Mouse (Mus musculus) stomach, embryonic 15.5 days (tissue): ENCODE measurements around the gene Egln2. TPM values are rescaled to one million over a fixed set of nuclear protein-coding genes. Genes with fewer than 3 reads are reported as not detected.
A peak's percentile ranks its signal among the peaks of the same experiment; 100 is the strongest.

Experiments
- ATAC-seq: fragments of 200-750 bp; cut with Nextera tagmentation; 2 replicates; pipeline ENCODE4 v1.8.0; 2017; ENCODE audit warnings: low read depth, moderate number of reproducible peaks, moderate TSS enrichment; ENCODE audit not compliant: insufficient read depth, low FRiP score
- H3K27ac ChIP-seq: fragments of 300-500 bp; sonication (generic); 2 replicates; pipeline ENCODE4 v1.5.1; 2015; ENCODE audit warnings: mild to moderate bottlenecking, inconsistent platforms
- H3K27me3 ChIP-seq: fragments of 300-500 bp; sonication (generic); replicated peaks from 2 replicates; pipeline ENCODE4 v1.6.1; 2015; ENCODE audit warnings: inconsistent platforms
- H3K36me3 ChIP-seq: fragments of 300-500 bp; sonication (generic); 2 replicates; pipeline ENCODE4 v1.6.1; 2015; ENCODE audit warnings: inconsistent platforms
- H3K4me1 ChIP-seq: fragments of 300-500 bp; sonication (generic); 2 replicates; pipeline ENCODE4 v1.6.1; 2015; ENCODE audit warnings: inconsistent platforms
- H3K4me2 ChIP-seq: fragments of 300-500 bp; sonication (generic); 2 replicates; pipeline ENCODE4 v1.6.1; 2015; ENCODE audit warnings: mild to moderate bottlenecking, inconsistent platforms
- H3K4me3 ChIP-seq: fragments of 300-500 bp; sonication (generic); replicated peaks from 2 replicates; pipeline ENCODE4 v1.5.1; 2015; ENCODE audit warnings: inconsistent platforms
- H3K9ac ChIP-seq: fragments of 300-500 bp; sonication (generic); 2 replicates; pipeline ENCODE4 v1.6.1; 2015; ENCODE audit warnings: inconsistent platforms
- H3K9me3 ChIP-seq: fragments of 300-500 bp; sonication (generic); 2 replicates; pipeline ENCODE4 v1.6.1; 2016; ENCODE audit warnings: inconsistent platforms
- WGBS: fragments of 180-500 bp; shearing (Covaris S2); methylation state at CpG from one replicate; pipeline ENCODE4 v1.1.7; 2015; 5-methylcytosine and 5-hydroxymethylcytosine counted together
- polyA plus RNA-seq: library from polyadenylated mRNA; unstranded; fragments of >200 nt; fragmentation: Nextera tagmentation; extraction: Ambion mirVana; gene quantifications from 2 replicates; pipeline ENCODE4 v1.2.1, GENCODE M21; 2015

Egln2 gene
- polyA plus RNA-seq, 1 experiment from 2014 or later: 68.9 TPM

DNA sequence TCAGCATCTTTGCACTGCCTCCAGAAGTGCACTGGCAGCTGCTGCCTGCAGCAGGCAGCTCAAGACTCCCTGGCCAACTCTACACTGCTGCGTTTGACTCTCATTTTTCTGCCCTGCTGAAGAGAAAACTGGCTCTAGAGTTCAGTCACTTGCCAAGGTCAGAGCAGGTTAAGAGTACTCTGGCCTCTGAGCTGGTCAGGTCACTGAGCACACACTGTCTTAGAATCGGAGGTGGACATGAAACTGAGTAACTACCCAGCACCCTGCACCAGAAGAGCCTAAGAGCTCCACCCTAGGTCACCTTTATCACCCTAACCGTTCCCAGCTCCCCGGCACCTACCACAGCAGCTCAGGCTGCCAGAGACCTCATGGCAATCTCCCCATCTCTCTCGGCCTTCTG is 19.4 kb upstream of the Egln2 start:
- no peak overlapping the region for H3K4me3 ChIP-seq
- H3K9me3 ChIP-seq: no peaks in the 10 kb centered on the region
- 89% methylated on average over 5 of the region's 5 CpGs for WGBS
- H3K27ac ChIP-seq: no peak overlapping the region
- peaks cover 64% of the 10 kb centered on the region for H3K36me3 ChIP-seq
- H3K27me3 ChIP-seq: no peaks in the 10 kb centered on the region
- H3K4me1 ChIP-seq: no peaks in the 10 kb centered on the region
- no peak overlapping the region for H3K9ac ChIP-seq
- ATAC-seq: no peak
- no peak overlapping the region for H3K4me2 ChIP-seq

DNA sequence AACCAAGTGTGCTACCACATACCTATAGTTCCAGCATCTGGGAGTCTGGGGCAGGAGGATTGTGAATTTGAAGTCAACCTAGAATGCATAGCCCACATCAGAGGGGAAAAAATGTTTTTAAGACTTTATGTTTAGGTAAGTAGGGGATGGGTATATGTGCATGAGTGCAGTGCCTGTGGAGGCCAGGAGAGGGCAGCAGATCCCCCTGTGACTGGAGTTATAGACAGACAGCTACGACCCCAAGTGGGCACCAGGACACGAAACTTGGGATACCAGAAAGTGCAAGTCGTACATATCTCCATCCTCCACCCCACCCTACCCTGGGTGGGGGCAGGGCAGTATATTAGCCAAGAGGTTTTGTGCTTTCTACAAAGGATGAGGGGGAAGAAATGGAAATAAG is 18.4 kb upstream of the Egln2 start:
- ATAC-seq: no peak
- H3K27ac ChIP-seq: no peak overlapping the region
- H3K9ac ChIP-seq: no peak overlapping the region
- H3K9me3 ChIP-seq: no peaks in the 10 kb centered on the region
- no peaks in the 10 kb centered on the region for H3K4me1 ChIP-seq
- no peak overlapping the region for H3K4me3 ChIP-seq
- 55% methylated on average over 3 of the region's 3 CpGs for WGBS
- H3K4me2 ChIP-seq: no peak overlapping the region
- no peaks in the 10 kb centered on the region for H3K27me3 ChIP-seq
- H3K36me3 ChIP-seq: peaks cover 54% of the 10 kb centered on the region

DNA sequence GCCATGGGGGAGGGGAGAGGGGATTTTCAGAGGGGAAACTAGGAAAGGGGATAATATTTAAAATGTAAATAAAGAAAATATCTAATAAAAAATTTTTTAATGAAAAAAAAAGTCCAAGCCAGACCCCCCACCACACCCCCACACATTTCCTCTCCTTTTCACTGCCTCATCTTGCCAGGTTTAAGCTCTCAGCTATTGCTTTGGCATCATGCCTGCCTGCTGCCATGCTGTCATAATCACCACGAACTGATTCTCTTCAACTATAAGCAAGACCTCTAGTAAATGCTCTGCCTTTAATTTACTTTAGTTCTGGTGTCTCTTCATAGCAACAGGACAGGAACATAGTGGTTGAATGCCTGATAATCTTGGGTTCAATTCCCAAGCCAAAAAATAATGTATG is 15.9 kb upstream of the Egln2 start:
- H3K4me3 ChIP-seq: no peak overlapping the region
- ATAC-seq: no peak
- 69% methylated on average over 1 of the region's 1 CpGs for WGBS
- H3K36me3 ChIP-seq: peaks cover 31% of the 10 kb centered on the region
- H3K27me3 ChIP-seq: no peaks in the 10 kb centered on the region
- no peak overlapping the region for H3K4me2 ChIP-seq
- H3K9ac ChIP-seq: no peak overlapping the region
- no peaks in the 10 kb centered on the region for H3K9me3 ChIP-seq
- H3K4me1 ChIP-seq: peaks cover 11% of the 10 kb centered on the region; the same call in 1 of the 2 replicates
- no peak overlapping the region for H3K27ac ChIP-seq

DNA sequence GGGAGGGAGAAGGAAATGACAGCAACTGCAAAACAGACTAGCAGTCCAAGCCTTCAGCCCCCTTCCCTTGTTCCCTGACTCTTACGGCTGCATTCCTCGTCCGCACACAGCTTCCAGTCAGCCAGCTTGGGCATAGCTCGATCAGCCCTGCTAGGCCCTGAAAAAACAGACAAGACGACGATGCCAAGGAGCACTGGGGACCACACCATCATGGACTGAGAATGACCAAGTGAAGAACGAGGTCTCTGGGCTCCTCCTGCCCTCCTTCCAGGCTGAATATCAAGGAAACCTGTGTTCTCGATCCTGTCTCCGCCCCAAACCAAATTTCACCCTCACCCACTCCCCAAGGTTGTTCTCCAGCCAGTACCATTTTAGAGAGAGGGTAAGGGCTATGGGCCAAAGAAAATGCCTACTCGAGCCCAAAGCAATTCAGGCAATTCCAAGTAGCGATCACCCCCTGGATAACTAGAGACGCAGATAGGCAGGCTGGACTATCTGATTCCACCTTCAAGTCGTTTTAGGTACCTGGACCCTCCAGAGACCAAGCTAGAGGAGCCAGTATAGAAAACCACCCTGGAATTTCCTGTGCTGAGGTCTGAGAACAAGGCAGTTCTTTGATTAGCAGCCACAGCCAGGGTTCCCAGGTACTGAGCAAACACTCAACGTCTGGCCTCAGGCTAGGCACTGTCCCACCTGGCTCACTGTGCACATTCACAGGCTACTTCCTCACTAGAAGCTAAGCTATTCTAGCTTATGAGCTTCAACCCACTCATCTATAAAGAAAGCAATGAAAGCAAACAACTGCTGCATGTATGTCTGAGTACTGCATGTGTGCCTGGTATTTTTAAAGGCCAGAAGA is 14.5 kb upstream of the Egln2 start, which contains the start of the genes Gm21983 and Mia:
Gene Gm21983 (minus strand): TSS at position 250 of the 859 bp plus-strand sequence.
Gene Mia (minus strand): TSS at position 321 of the 859 bp plus-strand sequence.
- Histone ChIP-seq H3K4me1 (peaks cover 11% of the 10 kb centered on the region; the same call in 1 of the 2 replicates), H3K4me3 (no peak within 1 kb of the TSS), H3K27me3 (no peaks in the 10 kb centered on the region), H3K9me3 (no peaks in the 10 kb centered on the region), H3K9ac (no peak within 1 kb of the TSS), H3K4me2 (no peak within 1 kb of the TSS), H3K36me3 (peaks cover 22% of the 10 kb centered on the region), H3K27ac (peak within 1 kb of the TSS; percentile 67)
- 64% methylated on average over 14 of the region's 14 CpGs for WGBS
- no peak for ATAC-seq

DNA sequence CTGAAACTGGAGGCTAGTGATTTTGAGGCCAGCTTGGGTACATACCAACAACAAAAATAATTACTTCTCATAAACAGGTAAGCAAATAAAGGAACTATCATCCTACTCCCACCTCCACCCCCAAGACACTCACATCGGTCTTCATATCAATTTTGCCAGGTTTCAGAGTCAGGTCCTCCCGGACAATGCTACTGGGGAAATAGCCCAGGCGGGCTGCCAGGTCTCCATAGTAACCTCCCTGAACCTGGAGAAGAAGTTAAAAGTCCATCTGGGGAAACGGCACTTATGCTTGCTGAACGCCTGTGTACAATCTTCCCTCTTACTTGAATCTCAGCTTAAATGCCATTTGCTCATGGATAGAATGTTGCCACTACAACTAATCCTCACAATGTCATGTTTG is 13.4 kb upstream of the Egln2 start:
- Histone ChIP-seq H3K9ac (no peak overlapping the region), H3K4me3 (no peak overlapping the region), H3K4me2 (no peak overlapping the region), H3K27me3 (no peaks in the 10 kb centered on the region), H3K4me1 (peaks cover 11% of the 10 kb centered on the region; the same call in 1 of the 2 replicates), H3K36me3 (peaks cover 12% of the 10 kb centered on the region), H3K9me3 (no peaks in the 10 kb centered on the region), H3K27ac (0 out of 2 replicates have a peak overlapping the region, but pooled peaks have one; percentile 67)
- WGBS: 49% methylated on average over 5 of the region's 5 CpGs
- no peak for ATAC-seq

DNA sequence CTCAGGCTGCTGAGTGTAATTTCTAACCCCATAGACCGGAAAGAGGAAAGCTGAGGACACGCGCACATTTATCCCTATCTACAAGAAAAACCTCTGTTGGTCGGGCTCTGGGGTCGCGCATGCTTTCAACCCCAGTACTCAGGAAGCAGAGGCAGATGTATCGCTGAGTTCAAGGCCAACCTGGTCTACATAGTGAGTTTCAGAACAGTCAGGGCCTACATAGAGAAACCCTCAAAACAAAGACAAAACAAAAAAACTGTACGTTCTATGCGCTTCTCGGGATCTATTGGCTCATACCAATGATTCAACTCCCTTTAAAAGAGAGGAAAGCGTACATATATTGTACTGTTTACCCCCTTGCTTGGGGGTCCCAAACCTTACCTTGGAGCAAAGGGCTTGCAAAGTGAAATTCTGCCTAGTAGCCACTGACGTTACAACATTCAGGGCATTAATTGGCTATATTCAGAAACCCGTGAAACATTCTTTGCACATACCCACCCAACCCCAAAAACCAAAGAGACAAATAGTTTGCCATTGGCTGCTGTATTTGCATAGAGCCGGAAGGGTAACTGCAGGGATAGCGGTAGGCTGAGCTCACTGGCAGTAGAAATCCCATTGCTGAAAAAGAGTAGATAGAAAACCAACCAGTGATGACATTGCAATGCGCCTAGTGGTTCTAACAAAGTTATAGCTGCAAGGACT is 12.8 kb upstream of the Egln2 start:
- H3K9me3 ChIP-seq: no peaks in the 10 kb centered on the region
- peak overlapping the region; percentile 98 for H3K27ac ChIP-seq
- 41% methylated on average over 16 of the region's 16 CpGs for WGBS
- peaks cover 7% of the 10 kb centered on the region; the same call in 1 of the 2 replicates for H3K36me3 ChIP-seq
- H3K27me3 ChIP-seq: no peaks in the 10 kb centered on the region
- peak overlapping the region; percentile 85 for H3K4me3 ChIP-seq
- H3K9ac ChIP-seq: no peak overlapping the region
- H3K4me2 ChIP-seq: peak overlapping the region; percentile 64
- peaks cover 11% of the 10 kb centered on the region; the same call in 1 of the 2 replicates for H3K4me1 ChIP-seq
- ATAC-seq: no peak

DNA sequence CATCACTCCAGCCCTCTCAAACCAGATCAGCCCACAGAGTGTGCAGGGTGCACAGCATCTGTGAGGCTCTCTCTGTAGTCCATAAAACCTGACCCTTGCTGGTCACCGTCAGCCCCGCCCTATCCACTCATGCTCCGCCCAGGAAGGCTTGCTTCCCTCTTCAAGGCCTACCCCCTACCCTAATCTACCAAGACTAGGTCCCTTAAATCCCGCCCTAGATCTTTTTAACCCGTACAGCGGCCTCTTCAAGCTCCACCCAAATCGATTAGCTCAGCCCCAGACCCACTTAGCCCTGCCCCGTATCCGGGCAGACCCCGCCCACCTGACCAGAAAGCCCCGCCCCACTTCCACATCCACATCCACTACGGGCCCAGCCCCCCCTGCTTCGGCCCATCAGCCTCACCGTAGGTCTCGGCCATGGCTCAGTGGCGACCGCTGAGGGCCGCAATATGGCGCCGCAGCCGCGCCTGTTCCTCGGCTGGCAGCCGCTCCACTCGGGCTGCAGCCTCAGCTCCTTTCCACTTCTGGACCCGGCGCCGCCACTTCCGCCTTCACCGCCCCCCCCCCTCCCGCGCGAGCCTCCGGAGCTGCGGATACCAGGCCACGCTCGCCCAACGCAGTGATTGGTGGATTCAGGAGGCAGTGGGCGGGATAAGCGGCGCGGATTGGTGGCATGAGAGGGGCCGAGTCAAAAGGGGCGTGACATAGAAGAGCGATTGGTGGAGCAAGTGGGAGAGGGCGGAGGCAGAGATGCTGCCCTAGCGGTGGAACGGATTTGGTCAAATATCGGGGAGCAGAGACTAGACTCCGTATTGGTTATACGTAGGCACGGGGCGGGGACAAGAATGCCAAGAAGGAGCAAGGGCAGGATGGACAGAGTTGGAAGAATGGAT is 12.0 kb upstream of the Egln2 start, which contains the start of gene Rab4b:
Gene Rab4b (minus strand): TSS at position 573 of the 893 bp plus-strand sequence.
- peak within 1 kb of the TSS; percentile 85 for H3K4me3 ChIP-seq
- peak within 1 kb of the TSS; percentile 41; the same call in 1 of the 2 replicates for H3K9ac ChIP-seq
- no peaks in the 10 kb centered on the region for H3K9me3 ChIP-seq
- peak; percentile 97 for ATAC-seq
- 0 out of 2 replicates have a peak, but pooled peaks cover 8% of the 10 kb centered on the region for H3K36me3 ChIP-seq
- H3K27ac ChIP-seq: peak within 1 kb of the TSS; percentile 98
- no peaks in the 10 kb centered on the region for H3K27me3 ChIP-seq
- H3K4me2 ChIP-seq: peak within 1 kb of the TSS; percentile 64
- under 1% methylated on average over 51 of the region's 53 CpGs for WGBS
- peaks cover 11% of the 10 kb centered on the region; the same call in 1 of the 2 replicates for H3K4me1 ChIP-seq

DNA sequence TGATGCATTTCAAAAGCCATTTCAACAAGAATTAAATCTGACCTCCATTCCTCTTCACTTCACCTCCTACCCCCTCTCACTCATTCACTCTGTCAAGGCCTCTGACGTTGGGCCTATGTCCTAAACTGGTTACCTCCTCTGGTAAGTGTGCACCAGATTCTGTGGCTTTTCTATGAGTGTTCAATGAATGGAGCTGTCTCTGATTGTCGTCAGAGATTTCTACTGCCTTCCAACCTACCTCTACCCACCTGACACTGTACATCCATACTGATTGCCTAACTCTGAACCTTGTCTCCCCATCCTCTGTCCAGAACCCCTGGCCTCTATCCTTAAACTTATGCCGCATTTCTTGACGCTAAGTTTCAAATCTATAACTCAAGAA is 11.3 kb upstream of the Egln2 start:
- Histone ChIP-seq H3K9ac (no peak overlapping the region; the same call in 1 of the 2 replicates), H3K4me1 (peaks cover 11% of the 10 kb centered on the region; the same call in 1 of the 2 replicates), H3K4me2 (peak overlapping the region; percentile 62), H3K9me3 (no peaks in the 10 kb centered on the region), H3K27ac (peak overlapping the region; percentile 98), H3K27me3 (no peaks in the 10 kb centered on the region), H3K4me3 (peak overlapping the region; percentile 85), H3K36me3 (0 out of 2 replicates have a peak, but pooled peaks cover 5% of the 10 kb centered on the region)
- no peak for ATAC-seq
- WGBS: 13% methylated on average over 4 of the region's 4 CpGs

DNA sequence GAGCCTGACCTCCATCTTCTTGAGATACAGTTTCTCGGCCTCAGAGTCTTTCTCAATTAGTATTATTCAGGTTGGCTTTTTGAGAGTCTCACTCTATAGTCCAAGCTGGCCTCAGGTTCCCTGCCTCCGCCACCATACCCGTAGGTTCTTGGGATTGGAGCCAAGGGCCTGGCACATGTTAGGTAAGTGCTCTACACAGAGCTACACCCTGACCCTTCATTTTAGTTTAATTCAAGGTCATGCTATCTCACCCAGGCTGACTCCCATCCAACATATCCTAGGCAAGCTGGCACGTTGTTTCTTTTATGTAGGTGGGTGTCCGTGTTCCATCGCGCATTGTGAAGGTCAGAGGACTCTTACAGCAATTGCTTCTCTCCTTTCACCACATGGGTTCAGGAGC is 8.3 kb upstream of the Egln2 start:
- H3K36me3 ChIP-seq: peaks cover 17% of the 10 kb centered on the region
- H3K9me3 ChIP-seq: no peaks in the 10 kb centered on the region
- peaks cover 11% of the 10 kb centered on the region; the same call in 1 of the 2 replicates for H3K4me1 ChIP-seq
- no peaks in the 10 kb centered on the region for H3K27me3 ChIP-seq
- H3K9ac ChIP-seq: no peak overlapping the region
- ATAC-seq: no peak
- whole genome bisulfite sequencing: 93% methylated on average over 7 of the region's 7 CpGs
- no peak overlapping the region for H3K27ac ChIP-seq
- H3K4me2 ChIP-seq: no peak overlapping the region
- no peak overlapping the region for H3K4me3 ChIP-seq

DNA sequence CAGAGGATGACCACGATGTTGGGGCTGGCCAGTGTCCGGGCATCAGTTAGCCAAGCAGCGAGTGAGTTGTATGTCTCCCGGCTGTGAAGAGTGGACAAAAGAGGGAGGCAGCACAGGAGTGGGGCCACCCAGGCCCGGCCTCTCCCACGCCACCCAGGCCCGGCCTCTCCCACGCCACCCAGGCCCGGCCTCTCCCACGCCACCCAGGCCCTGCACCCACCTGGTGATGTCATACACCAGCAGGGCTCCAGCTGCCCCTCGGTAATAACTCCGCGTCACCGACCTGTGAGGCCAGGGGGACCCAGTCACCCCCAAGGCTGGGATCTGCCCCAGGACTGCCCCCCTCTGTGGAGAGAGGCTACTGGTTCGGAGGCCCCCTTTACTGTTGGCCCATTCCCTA is 7.9 kb upstream of the Egln2 start:
- H3K4me2 ChIP-seq: no peak overlapping the region
- no peak overlapping the region for H3K4me3 ChIP-seq
- ATAC-seq: no peak
- 94% methylated on average over 15 of the region's 15 CpGs for WGBS
- peaks cover 17% of the 10 kb centered on the region for H3K36me3 ChIP-seq
- H3K27ac ChIP-seq: no peak overlapping the region
- H3K27me3 ChIP-seq: no peaks in the 10 kb centered on the region
- peaks cover 9% of the 10 kb centered on the region; the same call in 1 of the 2 replicates for H3K4me1 ChIP-seq
- no peak overlapping the region for H3K9ac ChIP-seq
- no peaks in the 10 kb centered on the region for H3K9me3 ChIP-seq

DNA sequence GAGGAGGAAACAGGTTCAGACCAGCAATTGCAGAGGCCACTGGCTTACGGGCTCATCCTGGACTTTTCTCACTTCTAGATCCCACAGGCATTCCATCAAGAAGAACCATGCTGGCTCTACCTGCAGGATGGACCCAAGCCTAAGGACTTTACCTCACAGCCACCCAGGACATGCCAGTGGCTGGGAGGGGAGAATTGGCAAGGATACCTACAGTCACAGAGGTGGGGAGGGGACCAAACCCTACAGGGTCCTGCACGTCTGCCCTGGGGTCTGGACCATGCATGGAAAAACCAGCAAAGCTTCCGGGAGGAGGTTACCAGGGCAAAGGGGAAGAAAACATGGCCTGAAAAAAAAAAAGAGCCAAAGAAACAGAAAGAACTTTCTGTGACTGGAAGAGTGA is 4.4 kb upstream of the Egln2 start:
- Histone ChIP-seq H3K9me3 (no peaks in the 10 kb centered on the region), H3K27me3 (no peaks in the 10 kb centered on the region), H3K4me1 (peaks cover 7% of the 10 kb centered on the region; the same call in 1 of the 2 replicates), H3K36me3 (peaks cover 17% of the 10 kb centered on the region), H3K9ac (no peak overlapping the region), H3K4me2 (no peak overlapping the region), H3K27ac (no peak overlapping the region), H3K4me3 (no peak overlapping the region)
- 93% methylated on average over 3 of the region's 3 CpGs for WGBS
- ATAC-seq: no peak
